Mouse (Mus musculus): ENCODE data around the gene Tekt2. TPM values are rescaled to one million over a fixed set of nuclear protein-coding genes. Genes with fewer than 3 reads are reported as not detected.
A peak's percentile ranks its signal among the peaks of the same experiment; 100 is the strongest.

Tekt2 gene
- polyA plus RNA-seq, 2 experiments from 2014 or later, result not detected

DNA sequence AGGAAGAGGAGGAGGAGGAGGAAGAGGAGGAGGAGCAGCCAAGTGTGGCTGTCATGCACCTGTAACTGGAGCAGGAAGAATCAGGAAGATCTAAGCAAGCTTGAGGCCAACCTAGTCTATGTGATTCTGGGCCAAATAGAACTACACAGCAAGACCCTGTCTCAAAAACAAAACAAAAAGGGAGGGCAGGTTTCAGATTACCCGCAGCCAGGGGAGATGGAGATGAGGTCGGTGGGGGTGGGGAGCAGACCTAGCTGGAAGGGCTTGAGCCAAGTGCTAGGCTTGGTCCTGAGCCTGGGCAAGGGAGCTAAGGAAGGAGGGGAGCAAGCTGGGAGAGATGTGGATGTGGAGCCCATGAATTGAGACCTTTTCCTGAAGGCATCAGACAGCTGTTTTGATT, 18.7 kb downstream of the Tekt2 start:
- no peak for ATAC-seq

DNA sequence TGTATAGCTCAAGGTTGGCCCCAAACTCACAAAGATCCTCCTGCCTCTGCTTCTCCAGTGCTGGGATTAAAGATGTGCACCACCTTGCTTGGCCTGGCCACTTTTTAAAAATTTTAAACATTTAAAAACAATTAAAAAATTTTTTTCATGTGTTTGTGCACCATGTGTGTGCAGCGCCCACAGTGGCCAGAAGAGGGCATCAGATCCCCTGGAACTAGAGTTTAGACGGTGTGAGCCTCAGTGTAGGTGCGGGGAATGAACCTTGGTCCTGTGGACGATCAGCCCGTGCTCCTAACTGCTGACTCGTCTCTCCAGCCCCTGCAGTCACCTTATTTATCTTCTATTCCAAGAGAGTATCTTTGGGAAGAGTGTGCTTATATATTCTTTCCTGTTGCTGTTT, 19.4 kb downstream of the Tekt2 start:
- no peak for ATAC-seq

- no peak for ATAC-seq
These were observed 20.1 kb downstream of the Tekt2 start for GRCm38 (mm10) chr4:126305428-126305827.

DNA sequence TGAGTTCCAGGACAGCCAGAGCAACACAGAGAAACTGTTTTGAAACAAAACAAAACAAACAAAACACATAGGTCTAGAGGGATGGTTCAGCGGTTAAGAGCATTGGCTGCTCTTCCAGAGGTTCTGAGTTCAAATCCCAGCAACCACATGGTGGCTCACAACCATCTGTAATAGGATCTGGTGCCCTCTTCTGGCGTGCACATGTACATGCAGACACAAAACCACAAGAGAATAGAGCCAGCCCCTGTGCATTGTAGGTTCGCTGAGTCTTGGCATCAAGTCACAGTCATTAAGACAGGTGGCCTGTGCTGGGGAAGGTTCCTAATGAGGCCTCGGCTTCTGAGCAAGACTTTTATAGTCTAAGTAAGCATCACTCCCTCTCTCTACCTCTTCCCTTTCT, 21.6 kb downstream of the Tekt2 start:
- ATAC-seq, result no peak

GRCm38 (mm10) chr4:126301584-126302309, 23.7 kb downstream of the Tekt2 start:
- no peak for ATAC-seq

- peak; percentile 56 for ATAC-seq
These were observed 24.4 kb downstream of the Tekt2 start for GRCm38 (mm10) chr4:126300916-126301583.

DNA sequence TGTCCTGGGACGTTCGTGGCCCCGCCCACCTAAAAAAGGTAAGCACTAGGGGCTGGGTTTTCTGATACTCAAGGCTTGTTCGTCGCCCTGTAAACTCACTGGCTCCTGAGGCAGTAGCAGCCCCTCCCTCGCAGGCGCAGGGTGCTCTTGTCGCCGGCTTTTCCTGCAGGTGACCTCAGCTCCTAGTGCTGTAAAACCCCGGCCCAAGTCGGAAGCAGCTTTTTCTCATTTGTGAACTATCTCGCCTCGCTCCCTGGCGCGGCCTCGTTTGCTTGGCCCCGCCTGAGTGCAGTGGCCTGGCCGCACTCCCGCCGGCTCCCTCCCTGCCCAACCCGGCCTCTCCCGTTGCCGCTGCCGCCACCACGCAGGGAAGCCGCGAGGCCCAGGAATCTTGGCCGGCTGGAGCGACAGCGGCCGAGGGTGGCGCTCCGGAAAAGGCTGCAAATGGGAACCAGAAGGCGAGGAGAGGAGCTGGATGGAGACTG, 28.8 kb downstream of the Tekt2 start:
- peak; percentile 57 for ATAC-seq

DNA sequence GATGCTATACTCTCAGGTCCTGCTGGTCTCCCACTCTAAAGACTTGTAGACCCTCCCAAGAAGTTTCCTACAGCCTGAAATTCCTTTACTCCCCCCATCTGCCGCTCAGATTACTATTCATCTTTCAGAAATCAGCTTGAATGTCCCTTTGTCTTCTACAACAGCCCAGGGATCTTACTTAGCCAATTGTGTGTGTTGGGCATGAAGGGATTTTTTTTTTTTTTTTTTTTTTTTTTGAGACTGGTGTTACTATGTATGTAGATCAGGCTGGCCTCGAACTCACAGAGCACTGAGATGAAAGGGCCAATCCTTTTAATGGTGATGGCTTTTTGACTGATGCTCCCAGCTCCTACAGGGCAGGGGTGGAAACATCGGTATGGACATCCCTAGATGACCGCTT, 29.6 kb downstream of the Tekt2 start:
- no peak for ATAC-seq

DNA sequence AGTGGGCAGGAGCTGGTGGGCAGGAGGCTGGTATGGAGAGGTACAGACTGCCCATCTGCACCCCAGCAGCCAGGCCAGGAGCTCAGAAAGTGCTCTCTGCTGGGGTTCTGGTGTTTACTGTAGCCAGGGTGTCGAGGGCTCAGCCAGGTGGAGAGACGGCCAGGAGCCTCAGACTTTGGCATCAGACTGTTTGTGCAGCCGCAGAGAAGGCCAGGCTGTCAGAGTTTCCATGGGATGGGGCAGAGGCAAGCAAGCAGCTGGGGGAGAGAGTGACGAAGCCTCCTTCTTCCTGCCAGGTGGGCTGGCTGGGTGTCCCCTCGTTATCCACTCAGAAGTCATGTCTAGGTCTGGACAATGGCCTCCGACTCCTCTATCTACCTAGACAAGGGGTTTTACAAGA, 30.3 kb downstream of the Tekt2 start:
- no peak for ATAC-seq

DNA sequence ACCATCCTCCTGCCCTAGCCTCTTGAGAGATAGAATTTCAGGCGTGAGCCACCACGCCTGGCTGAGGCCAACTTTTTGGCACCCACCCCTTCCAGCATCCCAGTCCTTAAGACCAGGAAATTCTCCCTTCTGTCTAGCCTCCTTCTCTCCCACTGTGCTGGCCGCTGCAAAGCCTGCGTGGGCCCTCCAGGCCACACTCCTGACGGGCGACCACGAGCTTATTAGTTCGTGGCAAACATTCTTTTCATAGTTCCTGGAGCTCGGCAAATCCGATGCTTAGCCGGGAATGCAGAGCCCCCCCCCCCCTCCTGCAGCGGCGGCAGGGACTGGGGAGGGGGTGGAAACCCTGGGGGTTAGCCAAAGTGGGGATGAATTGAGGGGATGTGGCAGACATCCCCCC, 34.3 kb downstream of the Tekt2 start:
- no peak for ATAC-seq

DNA sequence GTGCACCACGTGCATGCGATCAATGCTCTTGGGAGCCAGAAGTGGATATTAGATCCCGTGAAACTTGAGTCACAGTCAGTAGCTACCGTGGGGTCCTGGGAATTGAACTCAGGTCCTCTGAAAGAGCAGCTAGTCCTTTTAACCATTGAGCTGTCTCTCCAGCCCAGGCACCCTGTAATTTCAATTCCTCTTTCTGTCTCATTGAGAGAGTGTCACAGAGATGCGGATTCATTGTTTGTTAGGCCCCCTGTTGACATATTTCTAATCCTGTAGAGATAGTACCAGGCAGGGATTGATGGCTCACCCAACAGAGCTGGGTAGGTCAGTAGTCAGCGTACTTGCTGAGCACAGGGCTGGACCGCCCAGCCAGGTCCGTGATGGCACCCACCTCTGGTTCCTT, 35.2 kb downstream of the Tekt2 start:
- no peak for ATAC-seq

DNA sequence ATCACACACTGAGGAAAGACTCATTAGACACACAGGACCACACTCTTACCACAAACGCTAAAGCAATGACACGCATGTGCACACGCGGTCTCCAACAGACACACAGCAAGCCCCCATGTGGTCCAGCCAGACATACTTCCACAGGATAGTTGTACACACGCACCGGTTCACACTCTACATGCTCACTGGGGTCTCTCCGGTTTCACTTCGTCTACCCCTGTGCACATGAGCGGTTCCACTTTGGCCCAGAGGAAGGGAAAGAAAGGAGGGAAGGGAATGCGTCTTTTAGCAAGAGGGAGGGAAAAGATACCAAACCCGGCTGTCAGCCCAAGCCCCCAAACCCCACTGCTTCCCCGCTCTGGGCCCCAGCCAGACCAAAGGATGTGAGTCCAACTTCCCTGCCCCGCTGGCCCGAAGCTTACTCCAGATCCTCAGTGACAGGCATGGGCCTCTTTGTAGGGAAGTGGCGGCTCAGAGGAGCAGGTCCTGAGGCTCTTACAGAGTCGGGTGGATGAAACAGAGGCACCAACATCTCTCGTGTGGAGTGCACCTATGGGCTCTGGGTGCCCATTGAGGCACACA, 37.3 kb downstream of the Tekt2 start:
- no peak for ATAC-seq

- ATAC-seq, result no peak
These were observed 38.0 kb downstream of the Tekt2 start for GRCm38 (mm10) chr4:126287302-126287995.

DNA sequence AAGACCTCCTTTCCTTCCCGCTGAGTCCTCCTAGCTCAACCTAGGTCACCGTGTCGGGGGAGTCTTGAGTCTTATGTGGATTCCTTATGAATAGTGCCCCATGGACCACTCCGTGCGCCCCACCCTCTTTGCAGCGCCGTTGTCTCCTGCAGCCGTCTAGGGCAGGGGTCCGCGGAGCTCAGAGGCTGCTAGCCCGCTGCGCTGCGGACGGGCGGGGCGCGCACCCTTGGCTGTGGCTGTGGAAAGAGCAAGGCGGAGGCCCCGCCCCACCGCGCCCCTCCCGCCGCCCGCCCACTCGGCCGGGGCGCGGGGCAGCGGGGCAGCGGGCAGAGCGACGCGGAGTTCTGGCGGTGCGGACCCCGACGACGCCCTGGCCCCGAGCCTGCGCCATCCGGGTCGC, 39.0 kb downstream of the Tekt2 start, which contains the start of gene Col8a2:
Col8a2 (plus strand) TSS at position 302 of the 400 bp plus-strand sequence.
- no peak for ATAC-seq

DNA sequence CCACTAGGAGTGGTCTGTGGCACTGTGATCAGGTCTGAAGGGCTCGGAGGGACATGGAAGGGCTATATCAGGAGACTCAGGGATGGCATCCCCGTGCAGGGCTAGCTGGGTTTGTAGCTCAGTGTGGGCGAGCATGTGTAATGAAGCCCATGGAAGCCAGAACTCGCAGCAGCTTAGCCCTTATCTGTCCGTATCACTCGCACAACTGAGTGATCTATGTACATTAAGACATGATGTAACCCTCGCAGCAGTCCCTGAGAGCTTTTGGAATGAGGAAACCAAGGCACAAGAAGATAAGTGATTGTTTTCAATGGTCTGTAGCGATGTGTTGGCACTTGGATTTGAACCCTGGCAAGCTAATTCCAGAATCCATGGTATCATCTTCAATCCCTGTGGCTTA, 41.9 kb downstream of the Tekt2 start:
- no peak for ATAC-seq

GRCm38 (mm10) chr4:126281706-126282105, 43.8 kb downstream of the Tekt2 start:
- no peak for ATAC-seq

DNA sequence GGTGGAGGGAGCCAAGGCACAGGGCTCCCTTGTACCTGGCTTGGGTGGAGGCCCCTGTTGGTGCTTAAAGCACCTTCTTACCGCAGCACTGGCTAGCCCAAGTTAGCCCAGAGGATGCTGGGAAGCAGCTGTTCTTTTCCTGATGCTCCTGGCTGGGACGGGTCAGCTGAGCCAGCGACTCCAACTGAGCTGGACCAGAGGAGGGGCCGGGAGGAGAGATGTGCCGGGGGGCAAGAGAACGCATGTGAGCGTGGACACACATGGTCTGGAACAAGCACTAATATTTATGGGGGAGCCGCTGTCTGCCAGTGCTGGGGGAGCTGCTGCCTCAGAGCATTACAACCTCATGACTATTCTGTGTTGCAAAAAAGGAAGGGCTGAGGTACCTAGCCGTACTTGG, 46.5 kb downstream of the Tekt2 start:
- ATAC-seq, result no peak

DNA sequence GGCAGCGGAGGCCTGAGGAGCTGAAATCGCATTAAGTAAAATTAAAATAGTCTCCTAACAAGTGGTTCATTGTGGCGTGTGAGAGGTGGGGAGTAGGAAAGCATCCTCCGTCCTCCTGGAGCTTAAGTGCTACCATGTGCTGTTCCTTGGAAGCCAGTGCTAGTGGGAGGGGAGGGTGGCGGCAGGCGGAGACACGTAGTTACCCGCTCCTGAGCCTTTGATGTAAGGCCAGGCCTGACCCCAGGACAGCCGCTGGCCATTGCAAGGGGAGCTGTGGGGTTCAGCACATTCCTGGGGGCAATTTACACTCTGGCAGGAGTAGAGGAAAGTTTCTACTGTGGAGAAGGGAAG, 46.9 kb downstream of the Tekt2 start:
- no peak for ATAC-seq

DNA sequence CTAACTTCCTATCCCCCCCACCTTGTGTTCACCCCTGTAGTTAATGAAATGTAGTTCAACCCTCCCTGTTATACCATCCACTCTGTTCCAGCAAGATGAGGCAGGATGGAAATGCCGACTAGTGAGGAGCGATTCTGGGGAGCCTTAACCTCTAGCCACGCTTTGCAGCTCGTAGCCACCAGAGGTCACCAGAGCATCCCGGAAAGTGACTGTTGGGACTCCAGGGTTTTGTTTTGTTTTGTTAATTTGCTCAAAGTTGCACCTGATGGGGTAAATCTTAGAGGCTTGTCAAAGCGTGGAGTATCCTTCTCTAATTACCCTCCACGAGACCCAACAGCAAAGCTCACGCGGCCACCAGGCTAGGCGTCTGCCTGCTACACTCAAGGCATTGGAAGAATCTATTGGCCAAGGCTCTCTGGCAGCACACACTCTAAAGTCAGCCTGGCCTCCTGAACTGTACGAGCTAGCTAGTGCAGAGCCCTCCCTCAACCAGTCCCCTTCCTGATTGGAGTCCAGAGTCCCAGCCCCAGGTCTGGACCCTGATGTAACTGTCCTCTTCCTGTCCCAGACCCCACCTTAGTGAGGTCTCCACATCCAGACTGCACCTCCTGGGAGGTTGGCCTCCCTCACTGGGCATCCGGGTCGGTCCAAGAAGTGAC, 47.5 kb downstream of the Tekt2 start:
- ATAC-seq, result peak; percentile 80

DNA sequence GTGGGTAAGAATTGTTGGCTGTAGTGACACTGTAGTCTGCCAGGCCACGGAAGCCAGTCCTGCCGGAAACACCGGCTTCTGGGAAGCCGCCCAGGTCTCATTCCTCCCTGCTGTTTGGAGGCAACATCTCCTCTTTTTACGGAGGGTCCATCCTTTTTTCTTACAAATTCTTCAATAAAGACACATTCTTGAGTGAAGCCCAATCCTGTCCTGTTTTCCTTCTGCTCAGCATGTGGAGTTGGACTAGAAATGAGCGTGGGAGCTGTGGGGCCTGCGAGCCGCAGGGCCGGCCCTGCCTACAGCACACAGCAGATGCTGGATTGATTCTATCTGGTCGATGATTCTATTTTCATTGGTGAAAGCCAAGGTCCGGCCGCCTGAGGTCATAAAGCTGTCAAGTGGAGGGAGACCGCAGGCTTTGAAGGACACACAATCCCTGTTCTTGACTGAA, 49.8 kb downstream of the Tekt2 start:
- no peak for ATAC-seq

DNA sequence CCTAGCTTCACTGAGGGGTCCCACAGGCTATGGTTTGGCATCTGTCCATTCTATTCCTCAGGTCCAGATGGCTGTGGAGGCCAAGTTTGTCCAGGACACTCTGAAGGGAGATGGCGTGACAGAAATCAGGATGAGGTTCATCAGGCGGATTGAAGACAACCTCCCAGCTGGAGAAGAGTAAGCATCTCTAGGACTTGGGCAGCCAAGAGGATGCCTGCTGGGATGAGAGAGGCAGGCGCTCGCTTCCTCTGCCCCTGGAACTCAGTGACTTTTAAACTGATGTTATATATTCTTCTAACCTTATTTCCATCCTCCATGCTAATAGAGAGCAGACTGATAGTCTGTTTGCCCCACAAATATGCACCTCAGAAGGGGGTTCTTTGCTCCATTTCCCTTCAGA, 50.4 kb downstream of the Tekt2 start:
- ATAC-seq, result no peak

DNA sequence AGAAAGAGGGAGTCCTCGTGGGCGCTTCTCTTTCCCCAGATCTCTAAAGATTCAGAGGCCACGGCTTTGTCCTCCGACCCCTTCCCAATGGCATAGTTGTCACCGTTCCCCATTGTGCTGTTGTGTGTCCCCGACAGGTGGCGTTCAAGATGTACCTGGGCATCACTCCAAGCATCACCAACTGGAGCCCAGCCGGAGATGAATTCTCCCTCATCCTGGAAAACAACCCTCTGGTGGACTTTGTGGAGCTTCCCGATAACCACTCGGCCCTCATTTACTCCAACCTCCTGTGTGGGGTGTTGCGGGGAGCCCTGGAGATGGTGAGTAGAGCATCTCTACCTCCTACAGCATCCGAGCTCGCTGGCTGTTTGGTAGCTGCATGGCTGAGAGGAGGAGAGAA, 51.7 kb downstream of the Tekt2 start:
- no peak for ATAC-seq
